Mouse (Mus musculus): ENCODE results near the gene Cmbl. TPM values are rescaled to one million over a fixed set of nuclear protein-coding genes. Genes with fewer than 3 reads are reported as not detected.

The Cmbl gene
- total RNA-seq, 1 experiment from 2014 or later = not detected

DNA sequence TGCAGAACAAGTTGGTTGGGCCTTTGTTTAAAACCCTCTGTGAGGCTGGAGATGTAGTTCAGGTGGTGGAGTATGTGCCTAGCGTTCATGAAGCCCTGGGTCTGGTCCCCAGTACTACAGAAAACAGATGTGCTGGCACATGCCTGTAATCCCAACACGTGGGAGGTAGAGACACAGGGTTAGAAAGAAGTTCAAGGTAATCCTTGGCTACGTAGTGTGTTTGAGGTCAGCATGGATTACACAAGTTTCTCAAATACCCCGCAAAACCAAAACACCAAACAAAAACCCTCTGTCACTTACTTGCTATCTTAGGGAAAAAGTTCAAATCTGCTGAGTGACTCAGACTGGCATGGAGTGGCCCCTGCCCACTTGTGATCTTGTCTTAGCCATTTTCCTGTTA lies 46.8 kb downstream of the Cmbl start:
- ATAC-seq (replicated peaks; ENCODE audit: low read depth, poor library complexity, severe bottlenecking) = no peak

DNA sequence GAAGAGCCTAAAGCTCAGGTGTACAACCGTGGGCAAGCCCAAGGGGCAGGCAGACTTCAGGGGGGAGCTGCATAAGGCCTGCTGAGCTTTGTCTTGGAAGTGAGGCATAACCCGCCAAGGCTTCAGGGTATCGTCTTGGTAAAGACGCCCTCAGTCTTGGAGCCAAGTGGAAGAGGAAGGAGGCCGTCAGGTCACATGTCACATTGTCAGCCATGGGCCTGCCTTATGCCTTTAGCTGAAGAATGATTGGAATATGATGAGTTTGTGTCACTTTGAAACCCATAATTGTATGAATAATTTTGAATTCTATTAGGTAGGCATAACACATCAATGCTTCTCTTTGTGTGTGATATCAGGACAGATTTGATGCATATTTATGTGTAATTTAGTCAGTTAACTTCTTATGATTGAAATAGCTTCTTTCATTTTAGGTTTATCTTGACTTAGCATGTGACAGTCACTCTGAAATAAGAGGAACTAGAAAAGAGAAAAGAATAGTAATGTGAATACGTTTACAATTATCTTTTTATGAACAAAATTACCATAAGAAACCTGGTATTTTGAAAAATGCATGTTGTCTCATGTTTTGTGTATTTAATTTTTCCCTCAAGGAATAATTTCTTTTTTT lies 48.8 kb downstream of the Cmbl start:
- peak; percentile 47; the same call in 1 of the 2 replicates for ATAC-seq (replicated peaks; ENCODE audit: low read depth, poor library complexity, severe bottlenecking)

DNA sequence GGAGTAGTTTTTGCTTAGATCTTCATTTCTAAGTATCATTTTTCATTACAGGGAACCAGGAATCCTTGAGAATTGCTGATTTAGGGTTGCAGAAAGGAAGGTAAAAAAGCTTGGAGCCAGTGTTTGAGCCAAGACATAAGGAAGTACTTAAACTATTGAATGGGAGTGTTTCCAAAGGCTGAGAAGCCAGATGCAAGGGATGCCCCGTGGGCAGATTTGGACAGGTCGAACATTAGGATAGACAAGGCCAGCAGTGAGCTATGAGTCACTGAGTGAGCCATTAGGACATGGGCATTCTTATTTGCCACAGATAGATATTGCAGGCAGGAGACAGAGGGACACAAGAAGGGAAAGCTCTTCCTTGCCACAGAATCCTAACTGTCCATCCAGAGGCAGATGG lies 49.5 kb downstream of the Cmbl start:
- no peak for ATAC-seq (replicated peaks; ENCODE audit: low read depth, poor library complexity, severe bottlenecking)

DNA sequence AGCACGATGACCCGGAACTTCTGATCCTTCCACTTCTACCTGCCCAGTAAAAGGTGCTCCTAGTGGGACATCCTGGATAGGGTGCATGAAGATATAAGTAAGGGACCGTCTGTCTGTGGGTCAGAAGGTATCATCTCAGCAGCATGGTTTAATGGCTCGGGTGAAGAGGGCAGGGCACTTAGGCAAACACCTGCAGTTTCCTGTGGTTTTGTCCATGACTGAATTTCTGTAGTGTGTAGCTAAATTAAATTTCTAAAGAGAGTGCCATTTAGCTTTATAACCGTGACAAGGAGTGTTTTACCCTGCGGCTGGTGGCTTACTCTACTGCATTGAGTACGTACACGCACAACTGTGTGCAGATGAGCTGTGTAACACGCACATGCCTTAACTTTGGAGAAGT lies 52.1 kb downstream of the Cmbl start:
- no peak for ATAC-seq (replicated peaks; ENCODE audit: low read depth, poor library complexity, severe bottlenecking)

DNA sequence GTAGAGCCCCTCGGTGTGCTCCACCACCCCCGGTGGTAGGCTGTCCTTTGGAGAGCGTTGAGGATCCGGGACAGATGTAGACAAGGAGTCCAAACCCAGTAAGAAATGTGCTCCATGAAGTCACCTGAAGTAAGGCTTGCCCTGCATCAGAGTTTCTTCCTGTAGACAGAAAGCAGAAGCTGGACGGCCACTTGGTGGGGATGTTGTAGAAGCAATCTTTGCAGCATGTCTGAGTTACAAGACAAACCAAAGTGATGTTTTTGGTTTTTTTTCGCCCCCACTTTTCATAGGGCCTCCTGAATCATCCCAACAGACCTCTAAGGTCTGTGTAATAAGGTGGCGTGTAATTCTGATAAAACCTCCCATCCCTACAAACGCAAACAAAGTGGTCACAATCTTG lies 54.3 kb downstream of the Cmbl start:
- ATAC-seq (replicated peaks; ENCODE audit: low read depth, poor library complexity, severe bottlenecking) = no peak

DNA sequence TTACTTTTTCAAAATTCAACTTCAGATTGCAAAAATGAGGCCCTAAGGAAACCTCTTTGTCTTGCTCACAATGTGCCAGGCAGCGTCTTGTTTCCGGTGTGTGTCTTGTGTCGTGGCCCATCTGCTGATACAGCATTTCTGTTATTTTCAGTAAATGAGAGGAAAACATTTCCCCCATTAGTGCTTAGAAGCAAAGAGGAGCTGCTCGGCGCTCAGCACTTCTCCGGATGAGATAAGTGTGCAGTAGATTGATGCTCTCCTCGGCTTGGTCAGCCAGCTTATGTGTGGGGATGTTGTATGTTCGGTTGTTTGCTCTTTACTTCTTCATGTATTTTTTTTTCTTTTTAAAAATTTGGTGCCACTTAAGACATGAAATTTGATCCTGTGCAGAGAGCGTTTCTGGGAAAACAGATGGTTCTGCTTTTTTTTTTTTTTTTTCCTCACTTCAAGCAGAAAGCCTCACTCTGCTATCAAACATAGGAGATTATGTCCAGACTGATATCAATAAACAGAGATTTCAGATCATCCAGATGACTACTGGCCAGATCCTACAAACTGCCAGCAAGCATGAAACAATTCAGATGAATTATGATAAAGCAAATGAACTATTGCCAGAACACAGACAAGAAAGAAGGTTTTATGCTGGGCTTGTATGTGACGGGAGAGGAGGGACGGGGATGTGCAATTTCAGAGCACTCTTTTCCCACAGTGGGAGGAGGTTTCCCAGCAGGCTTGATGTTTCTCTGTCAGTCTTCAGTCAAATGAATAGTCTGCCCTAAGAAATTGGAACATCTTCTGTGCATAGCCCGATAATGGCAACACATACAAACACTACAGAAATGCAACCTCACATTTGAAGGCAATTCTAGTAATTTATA lies 62.3 kb downstream of the Cmbl start:
- ATAC-seq (replicated peaks; ENCODE audit: low read depth, poor library complexity, severe bottlenecking) = 0 out of 2 replicates have a peak, but pooled peaks have one; percentile 39

DNA sequence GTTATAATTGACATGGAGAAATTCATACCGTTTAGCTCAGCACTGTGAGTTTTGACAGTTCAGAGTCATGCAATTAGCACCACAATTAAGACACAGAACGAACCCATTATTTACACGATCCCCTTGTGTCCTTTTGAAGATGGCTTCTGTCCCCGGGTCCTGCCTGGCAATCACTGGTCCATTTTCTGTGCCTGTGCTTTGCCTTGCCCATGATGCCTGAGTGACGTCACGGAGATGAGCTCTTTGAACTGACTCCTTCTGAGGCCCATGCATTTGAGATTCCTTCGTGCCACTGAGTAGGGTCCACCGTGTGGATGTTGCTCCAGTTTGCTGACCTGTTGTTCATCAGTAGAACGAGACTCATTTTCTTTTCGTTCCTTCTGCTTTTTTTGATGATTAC lies 63.0 kb downstream of the Cmbl start:
- no peak for ATAC-seq (replicated peaks; ENCODE audit: low read depth, poor library complexity, severe bottlenecking)

DNA sequence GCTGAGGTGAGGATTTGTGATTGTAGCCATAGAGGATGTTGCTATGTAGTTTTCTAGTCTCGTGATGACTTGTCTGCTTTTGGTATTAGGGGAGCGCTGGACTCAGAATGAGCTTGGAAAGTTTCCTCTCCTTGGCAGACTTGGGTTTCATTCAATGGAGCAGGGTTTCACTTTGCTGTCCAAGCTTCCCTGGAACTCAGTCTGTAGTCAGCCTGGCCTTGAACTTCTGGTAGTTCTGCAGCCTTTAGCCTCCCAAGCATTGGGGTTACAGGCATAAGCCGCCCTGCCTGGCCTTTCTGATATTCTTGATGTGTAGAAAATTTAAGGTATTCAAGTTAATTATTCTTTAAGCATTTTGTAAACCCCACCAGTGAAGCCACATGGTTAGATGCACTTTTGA lies 64.4 kb downstream of the Cmbl start:
- no peak for ATAC-seq (replicated peaks; ENCODE audit: low read depth, poor library complexity, severe bottlenecking)

DNA sequence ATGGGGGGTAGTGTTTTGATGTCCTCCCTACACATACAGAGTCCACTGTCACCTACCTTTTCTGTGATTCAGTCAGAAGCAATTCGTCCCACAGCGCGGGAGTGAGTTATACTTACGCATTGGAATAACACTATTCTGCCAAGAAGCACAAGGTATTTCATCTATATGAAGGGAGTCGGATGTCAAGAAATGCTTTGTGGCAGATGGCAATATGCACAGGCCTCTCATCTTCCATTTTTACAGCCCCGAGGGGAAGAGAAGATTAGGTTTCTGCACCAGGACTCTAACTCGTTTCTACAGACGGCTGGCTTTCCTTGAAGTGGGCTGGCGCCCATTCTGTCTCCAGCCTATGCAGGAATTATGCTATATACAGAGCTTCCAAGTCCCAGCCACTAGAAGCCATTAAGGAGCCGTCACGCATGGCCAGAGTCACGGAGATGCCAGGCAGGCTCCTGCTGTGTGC lies 66.2 kb downstream of the Cmbl start:
- no peak for ATAC-seq (replicated peaks; ENCODE audit: low read depth, poor library complexity, severe bottlenecking)

DNA sequence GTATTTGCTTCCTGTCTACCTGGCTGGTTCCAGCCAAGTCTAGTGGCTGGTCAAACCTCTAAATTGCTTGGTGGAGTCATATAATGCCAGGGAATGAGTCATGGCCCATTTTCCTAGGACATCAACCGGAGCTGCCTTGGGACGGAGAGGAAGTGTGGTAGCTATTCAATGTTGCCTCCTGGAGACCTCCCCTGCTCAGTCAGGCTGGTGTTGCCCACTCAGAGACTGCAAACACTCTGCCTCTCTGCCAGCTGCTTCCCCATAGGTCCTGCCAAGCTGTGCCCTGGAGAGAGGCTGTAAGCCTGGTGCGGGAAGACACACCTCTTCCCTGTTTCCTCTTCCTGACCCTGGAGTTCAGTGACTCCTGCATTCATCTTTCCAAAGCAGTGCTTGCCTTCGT lies 67.3 kb downstream of the Cmbl start:
- ATAC-seq (replicated peaks; ENCODE audit: low read depth, poor library complexity, severe bottlenecking) = no peak

DNA sequence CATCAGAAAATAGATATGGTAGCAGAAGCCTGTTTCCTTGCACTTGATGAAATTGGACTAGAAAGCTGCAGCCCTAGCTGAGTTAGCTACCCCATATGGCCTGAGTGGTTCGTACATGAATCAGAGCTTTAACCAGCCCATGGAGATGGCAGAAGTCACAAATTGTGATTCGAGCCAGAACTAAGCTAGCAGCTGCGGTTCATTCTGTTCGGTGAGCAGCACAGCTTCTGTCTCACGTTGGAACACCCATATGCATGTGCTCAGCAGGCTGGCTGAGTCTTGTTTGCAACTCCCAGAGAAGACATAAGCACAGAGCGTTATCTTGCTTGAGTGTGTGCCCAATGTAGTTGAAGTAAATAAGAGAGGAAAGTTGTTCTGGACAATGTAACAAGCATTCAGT lies 69.4 kb downstream of the Cmbl start:
- no peak for ATAC-seq (replicated peaks; ENCODE audit: low read depth, poor library complexity, severe bottlenecking)

DNA sequence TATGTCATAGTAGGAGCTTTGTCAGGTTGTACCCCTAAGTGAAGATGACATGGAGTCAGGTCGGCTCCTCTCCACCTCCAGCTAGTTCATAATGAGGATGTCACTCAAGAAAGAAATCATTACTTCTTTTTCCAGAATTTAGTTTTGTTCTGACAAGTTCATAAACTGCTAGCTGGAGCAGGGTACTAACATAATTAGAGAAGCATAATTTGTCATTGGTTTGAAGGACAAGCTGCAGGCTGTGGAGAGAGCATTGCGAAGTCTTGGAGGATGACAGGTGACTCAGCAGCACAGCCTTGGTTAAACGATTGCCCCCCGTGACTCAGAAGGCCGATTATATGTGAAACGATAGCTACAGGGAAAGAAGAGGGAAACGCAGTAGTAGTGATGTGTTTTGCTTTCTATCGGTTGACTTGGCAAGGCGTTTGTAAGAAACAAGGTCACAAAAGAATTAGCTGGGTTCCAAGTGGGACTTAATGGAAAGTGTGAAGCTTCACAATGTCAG lies 71.0 kb downstream of the Cmbl start:
- ATAC-seq (replicated peaks; ENCODE audit: low read depth, poor library complexity, severe bottlenecking) = no peak

Other genes with a start within 250 kb of the Cmbl start
- 0.23 and 2.2 TPM in 2 replicates for gene Ankrd33b, start 197.7 kb upstream of the Cmbl start, total RNA-seq (2017)
- gene Ropn1l, start 111.7 kb upstream of the Cmbl start, total RNA-seq (2017) = 0.37 and 3.8 TPM in 2 replicates
- 44.8 and 58.4 TPM in 2 replicates for gene March6, start 34.3 kb upstream of the Cmbl start, total RNA-seq (2017)
- gene Cct5, start 36.4 kb downstream of the Cmbl start, total RNA-seq (2017) = 510 and 544 TPM in 2 replicates
- 6.1 and 11.3 TPM in 2 replicates for gene Fam173b, start 36.5 kb downstream of the Cmbl start, total RNA-seq (2017)

Measured in common myeloid progenitor, adult 5-6 weeks (primary cell).